Mouse (Mus musculus) brain, embryonic 14.5 days (tissue): ENCODE results near the gene Ptrh1. TPM values are rescaled to one million over a fixed set of nuclear protein-coding genes. Genes with fewer than 3 reads are reported as not detected.

ENCODE experiments used
- DNase-seq: peaks from one replicate; pipeline ENCODE4 v3.0.0-alpha.2; 2011; ENCODE audit warnings: low read depth
- CTCF ChIP-seq: fragments of 200-500 bp; IDR thresholded peaks from 2 replicates; pipeline ENCODE4 v1.5.1; 2012; ENCODE audit warnings: inconsistent platforms, mild to moderate bottlenecking, moderate library complexity, borderline replicate concordance; ENCODE audit not compliant: insufficient read depth, insufficient read length; ENCODE audit errors: extremely low read depth
- POLR2A ChIP-seq: fragments of 200-500 bp; IDR thresholded peaks from 2 replicates; pipeline ENCODE4 v1.6.1; 2012; ENCODE audit warnings: mild to moderate bottlenecking, inconsistent platforms, borderline replicate concordance; ENCODE audit not compliant: poor library complexity, insufficient read depth, insufficient read length, severe bottlenecking; ENCODE audit errors: extremely low read depth
- polyA plus RNA-seq: library from polyadenylated mRNA; depleted of rRNA; stranded (reverse); fragments of >200 nt; gene quantifications from 2 replicates; pipeline ENCODE4 v1.2.3, GENCODE M21; 2012

Ptrh1 gene
- polyA plus RNA-seq, 1 experiment, result 8.7 TPM

DNA sequence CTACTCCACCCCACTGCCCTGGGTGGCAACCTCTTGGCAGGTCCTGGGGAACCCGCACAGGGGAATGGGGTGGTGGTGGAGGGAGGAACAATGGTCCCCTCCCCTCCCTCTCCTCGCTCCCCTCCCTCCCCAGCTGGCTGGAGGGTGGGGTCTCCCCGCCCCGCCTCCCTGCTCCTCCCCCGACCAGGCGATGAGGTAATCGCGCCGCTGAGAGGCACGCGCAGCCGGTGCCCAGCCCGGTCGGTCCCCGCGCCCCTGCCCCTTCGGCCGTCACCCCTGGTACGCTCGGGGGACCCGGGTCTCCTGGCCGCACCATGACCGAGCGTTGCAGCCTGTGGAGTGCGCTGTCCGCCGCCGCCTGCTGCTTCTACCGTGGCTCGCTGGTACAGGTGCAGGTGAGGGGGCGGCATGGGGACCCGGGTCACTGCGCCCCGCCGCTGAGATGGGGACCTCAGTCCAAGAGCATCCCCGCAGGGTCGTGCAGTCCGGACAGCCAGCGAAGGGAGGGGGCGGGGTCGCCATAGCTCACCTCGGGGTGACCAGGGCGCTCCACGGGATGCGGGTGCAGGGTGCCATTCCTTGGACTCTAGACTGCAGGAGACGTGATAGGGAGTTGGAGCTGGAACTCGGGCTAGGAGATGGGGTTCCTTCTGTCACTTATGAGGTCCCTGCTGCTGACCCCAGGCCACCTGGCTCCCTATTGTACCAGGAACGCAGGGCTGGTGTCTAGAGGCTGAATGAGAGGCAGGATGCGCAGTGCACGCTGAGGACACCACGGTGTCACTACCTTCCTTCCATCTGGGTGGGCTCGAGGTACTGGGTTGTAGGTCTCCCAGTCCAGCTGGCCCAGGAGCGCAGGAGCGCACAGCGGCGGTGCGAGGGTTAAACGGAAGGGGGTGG is 34.1 kb upstream of the Ptrh1 start:
- TF ChIP-seq POLR2A (peak; percentile 81), CTCF (no peak)
- DNase-seq, result peak; percentile 88

DNA sequence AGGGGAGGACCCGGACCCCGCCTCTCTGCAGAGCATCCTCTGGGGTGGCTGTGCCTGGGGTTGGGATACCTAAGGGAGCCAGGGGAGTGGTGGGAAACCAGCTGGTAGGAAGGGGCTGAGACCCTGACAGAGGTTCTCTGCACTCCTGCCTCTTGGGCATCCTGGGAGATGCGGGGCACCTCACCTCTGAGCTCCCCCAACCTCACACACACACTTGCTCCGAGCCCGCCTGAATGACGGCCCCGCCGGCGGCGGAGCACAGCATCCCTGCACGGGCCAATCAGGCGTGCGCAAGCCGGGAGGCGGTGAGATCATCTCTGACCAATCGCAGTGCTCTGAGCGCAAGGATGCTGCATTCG is 33.4 kb upstream of the Ptrh1 start:
- no peak for TF ChIP-seq CTCF
- peak; percentile 51; the same call in 1 of the 2 replicates for TF ChIP-seq POLR2A
- peak; percentile 95 for DNase-seq

DNA sequence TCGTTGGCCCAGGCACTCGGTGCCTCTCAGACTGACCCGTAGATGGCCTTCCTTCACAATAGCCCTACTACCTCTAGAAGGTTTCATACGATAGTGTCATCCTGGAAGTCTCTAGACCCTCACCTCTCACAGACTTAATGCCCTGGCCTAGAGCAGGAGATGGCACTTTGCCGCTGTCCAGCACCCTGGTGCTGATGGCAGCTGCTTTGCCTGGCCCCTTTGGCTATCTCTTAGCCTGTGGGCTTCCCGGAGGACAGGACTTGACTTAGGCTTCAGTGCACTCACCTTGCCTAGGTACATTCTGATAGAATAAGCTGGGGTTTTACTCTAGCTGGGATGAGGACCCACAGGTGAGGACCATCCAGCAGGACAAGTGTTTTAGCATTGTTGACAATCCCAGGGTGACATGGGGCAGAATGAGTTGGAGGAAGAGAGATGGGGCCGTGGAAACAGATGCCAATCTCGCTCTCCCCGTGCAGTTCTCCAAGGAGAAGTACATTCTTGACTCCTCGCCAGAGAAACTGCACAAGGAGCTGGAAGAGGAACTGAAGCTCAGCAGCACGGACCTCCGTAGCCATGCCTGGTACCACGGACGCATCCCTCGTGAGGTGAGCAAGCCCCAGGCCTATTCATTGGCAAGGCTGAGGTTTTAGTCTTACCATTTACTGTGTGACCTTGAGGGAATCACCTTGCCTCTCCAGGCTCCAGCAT is 31.2 kb upstream of the Ptrh1 start:
- no peak for TF ChIP-seq CTCF
- TF ChIP-seq POLR2A, result no peak
- no peak for DNase-seq

DNA sequence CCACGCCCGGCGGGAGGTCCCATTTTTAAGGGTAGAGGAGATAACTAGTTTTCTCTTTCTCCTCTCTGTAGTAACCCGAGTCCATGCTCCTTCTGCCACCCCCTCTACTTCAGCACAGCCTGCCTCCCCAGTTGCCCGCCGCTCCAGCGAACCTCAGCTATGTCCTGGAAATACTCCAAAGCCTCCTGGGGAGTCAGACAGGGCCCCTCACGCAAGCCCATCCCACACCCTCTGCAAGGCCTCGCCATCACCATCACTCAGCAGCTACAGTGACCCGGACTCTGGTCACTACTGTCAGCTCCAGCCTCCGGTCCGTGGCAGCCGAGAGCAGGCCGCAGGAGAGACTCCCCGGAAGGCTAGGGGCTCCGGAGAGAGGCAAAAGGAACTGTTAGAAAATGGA is 26.5 kb upstream of the Ptrh1 start:
- no peak for TF ChIP-seq POLR2A
- no peak for TF ChIP-seq CTCF
- no peak for DNase-seq

DNA sequence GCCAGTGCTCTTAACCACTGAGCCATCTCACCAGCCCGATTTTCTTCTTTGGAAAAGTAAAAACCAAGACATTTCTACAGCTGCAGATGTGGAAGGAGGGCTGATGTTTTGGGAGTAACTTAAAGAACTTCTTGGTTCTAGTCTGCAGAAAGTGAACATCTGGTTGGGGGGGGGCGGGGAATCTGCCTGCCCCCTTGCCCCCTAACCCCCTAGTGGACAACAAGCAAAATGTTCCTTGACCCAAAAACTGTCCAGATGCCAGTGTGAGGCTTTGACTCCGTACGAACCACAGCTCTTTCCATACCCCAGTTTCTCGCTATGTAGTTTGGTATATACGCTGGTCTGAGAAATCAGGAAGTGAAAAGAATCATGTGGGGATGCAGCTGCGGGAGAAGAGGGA is 25.4 kb upstream of the Ptrh1 start:
- DNase-seq, result no peak
- TF ChIP-seq CTCF (no peak), POLR2A (no peak)

DNA sequence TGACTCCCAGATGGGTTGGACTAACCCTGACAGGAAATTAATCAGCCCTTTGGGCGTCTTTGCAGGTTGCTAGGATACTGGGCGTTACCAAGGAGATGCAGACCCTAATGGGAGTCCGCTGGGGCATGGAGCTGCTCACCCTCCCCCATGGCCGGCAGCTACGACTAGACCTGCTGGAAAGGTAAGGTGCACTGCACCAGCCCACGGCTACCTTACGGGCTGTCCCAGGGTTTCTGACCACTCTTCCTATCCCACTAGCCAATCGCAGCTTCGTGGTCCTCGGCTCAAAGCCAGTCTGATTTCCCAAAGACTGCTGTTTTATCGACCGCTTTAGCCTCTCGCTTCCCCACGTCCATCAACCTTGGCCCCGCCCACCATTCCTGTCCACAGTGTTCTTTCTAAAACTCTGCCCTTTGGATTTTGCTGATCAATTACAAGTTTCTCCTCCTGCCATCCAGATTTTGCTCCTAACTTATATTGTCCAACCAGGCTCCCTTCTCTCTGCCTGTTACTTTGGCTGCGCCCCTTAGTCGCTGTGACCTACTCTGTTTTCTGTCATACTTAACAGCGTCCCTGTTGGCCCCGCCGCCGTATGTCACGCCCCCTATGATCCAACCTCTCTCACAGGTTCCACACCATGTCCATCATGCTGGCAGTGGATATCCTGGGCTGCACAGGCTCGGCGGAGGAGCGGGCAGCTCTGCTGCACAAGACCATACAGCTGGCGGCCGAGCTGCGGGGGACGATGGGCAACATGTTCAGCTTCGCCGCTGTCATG is 24.5 kb upstream of the Ptrh1 start:
- DNase-seq, result peak; percentile 85
- TF ChIP-seq POLR2A (no peak), CTCF (no peak)

DNA sequence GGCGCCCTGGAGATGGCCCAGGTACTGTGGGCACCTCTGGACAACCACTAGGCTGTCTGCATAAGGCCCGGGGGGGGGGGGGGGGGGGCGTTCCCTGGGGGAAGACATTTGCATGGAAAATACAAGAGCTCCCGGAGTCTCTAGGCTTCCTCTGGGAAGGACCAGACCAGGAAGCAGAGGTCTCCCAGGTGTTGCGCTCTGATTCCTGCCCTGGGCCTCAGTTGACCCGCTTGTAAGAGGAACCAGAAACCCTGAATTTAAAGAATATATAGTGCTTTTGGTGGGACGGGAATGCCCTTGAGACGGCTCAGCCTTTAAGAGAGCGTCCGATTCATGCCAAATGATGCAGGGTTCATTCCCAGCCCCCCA is 23.9 kb upstream of the Ptrh1 start:
- TF ChIP-seq CTCF, result no peak
- TF ChIP-seq POLR2A, result no peak
- DNase-seq, result no peak

DNA sequence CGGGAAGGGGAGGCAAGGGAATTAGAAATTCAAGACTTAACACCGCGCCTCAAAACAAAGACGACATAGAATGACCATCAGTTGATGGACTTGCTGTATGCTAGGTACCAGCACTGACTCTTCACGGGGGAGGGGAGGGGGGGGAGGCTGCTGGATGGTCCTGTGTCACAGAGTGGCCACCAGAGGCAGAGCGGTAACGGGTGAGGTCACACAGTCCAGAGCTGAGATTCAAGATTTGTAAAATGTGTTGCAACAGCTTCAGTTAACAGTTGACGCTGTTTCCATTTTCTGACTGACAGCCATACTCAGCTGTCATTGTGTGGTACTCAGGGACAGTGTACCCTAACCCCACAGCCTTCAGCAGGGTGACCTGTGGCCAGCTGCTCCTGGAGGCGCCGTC is 23.4 kb upstream of the Ptrh1 start:
- DNase-seq, result peak; percentile 10
- no peak for TF ChIP-seq CTCF
- no peak for TF ChIP-seq POLR2A

DNA sequence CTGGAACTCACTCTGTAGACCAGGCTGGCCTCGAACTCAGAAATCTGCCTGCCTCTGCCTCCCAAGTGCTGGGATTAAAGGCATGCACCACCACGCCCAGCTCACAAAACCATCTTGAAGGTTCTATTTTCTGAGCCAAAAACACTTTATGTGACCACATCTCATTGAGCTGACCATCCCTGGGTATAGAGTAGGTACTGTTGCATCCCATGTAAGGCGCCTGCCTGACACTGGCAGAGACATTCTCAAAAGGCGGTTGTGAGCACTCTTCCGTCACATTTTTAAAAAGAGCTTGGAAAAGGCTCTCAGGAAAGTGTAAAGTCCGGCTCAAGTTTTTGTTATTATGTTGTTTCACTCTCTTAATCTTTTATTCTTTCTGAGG is 18.9 kb upstream of the Ptrh1 start:
- TF ChIP-seq POLR2A (no peak), CTCF (no peak)
- no peak for DNase-seq

DNA sequence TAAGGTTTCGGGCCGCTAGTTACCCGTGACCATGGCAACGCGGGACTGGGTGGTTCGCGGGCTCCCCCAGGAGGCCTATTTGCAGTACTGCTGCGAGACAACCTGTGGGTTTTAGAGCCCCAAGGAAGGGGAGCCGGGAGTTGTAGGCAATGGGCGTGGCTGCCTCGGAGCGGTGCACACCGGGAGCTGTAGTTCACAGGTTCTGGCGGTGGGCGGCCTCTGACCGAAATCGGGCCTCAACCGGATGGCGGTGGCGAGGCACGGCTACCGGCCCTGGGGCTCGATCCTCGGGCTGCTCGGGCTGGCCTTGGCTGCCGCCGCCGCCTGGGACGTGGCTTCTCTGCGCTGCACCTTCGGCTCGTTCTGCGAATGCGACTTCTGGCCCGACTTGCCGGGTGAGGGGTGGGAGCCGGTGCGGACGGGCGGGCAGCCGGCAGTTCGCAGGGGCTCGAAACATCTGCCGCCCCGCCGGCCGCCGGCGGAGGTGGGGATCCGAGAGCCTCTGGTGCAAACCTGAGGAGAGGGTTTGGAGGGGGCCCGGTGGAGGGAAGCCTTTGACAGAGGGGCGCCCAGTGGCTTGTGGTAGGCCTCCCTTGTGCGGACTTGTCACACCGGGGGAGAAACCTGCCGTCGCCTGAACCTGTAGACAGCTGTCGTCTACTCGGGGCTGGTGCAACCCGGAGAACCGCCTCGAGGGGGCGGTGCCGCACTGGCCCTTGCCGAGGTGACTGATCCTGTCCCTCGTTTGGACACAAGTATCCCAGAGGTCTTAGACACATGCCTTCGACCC is 18.3 kb upstream of the Ptrh1 start, which contains the start of gene Tor2a:
Gene Tor2a, plus strand, starts transcription at position 179 of the 790 bp plus-strand sequence.
- TF ChIP-seq CTCF (peak; percentile 96), POLR2A (peak; percentile 66)
- DNase-seq, result peak; percentile 99

DNA sequence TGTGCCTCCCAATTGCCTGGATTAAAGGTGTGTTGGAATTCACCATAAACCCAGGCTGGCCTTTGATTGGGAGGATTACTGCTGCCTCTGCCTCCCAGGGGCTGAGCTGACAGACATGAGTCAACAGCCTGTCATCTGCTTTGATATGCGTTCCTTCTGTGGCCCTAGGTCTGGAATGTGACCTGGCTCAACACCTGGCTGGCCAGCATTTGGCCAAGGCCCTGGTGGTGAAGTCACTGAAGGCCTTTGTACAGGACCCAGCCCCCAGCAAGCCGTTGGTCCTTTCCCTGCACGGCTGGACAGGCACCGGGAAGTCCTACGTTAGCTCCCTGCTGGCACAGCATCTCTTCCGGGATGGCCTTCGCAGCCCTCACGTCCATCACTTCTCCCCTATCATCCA is 17.1 kb upstream of the Ptrh1 start:
- no peak for DNase-seq
- no peak for TF ChIP-seq CTCF
- TF ChIP-seq POLR2A, result no peak

DNA sequence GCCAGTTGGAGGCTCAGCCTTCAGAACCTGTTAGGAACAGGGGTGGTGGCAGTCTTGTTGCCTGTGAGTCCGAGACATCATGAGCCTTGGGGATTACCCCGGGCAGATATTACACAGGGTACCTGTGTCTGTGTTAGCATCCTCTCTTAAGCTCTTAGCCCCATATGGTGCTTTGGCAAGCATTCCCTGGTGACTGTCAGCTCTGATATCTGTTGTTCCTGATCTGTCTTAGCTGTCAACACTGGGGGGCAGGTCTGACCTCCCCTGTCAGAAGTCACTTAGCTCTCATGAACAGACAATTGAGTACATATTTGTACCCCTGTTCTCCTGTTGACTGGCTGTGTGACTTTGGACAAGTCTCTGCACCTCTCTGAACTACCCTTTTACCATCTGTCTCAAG is 16.6 kb upstream of the Ptrh1 start:
- TF ChIP-seq POLR2A (no peak), CTCF (no peak)
- peak; percentile 32 for DNase-seq

DNA sequence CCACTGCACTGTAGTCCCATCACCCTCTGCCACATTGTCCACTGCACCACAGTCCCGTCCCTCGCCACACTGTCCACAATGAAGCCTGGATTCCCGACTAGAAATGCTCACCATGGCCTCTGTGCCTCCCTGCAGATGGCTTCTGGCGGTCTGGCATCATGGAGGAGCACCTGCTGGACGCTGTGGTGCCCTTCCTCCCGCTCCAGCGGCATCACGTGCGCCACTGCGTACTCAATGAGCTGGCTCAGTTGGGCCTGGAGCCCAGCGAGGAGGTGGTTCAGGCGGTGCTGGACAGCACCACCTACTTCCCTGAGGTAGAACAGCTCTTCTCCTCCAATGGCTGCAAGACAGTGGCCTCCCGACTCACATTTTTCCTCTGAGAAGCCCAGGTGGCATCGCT is 14.2 kb upstream of the Ptrh1 start:
- DNase-seq, result no peak
- no peak for TF ChIP-seq CTCF

DNA sequence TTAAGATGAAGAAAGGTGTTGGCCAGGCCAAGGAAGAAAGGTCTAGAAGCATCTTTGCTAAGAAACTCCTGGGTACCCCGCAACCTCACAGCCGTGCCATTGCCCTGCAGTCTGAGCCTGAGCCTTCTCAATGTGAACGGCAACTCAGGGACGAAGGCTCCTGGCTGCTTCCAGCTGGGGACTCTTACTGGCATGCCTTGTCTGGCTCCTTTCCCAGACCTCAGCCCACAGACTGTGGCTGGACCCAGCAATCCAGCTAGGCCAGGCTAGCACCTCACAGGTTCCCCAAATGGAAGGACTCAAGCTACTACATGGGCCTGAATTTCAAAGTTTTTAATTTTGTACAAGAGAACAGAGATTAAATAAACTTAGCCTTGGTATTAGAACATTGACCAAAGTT is 13.7 kb upstream of the Ptrh1 start:
- no peak for DNase-seq
- no peak for TF ChIP-seq POLR2A
- TF ChIP-seq CTCF, result no peak
